Mouse (Mus musculus): Measurements from ENCODE around the gene Aldoc.

GRCm38 (mm10) chr11:78345801-78346200 lies 23.0 kb downstream of the Aldoc start:
- TF ChIP-seq CTCF (conservative IDR thresholded peaks at IDR 0.05; ENCODE audit: low read length) (no peak), POU5F1 (IDR thresholded peaks at IDR 0.05; ENCODE audit: borderline replicate concordance, low read length) (no peak)

Data from E14TG2a.4 (cell line).